Comparison of ENCODE assay signal across 8 mouse cellular contexts in the genomic region with DNA sequence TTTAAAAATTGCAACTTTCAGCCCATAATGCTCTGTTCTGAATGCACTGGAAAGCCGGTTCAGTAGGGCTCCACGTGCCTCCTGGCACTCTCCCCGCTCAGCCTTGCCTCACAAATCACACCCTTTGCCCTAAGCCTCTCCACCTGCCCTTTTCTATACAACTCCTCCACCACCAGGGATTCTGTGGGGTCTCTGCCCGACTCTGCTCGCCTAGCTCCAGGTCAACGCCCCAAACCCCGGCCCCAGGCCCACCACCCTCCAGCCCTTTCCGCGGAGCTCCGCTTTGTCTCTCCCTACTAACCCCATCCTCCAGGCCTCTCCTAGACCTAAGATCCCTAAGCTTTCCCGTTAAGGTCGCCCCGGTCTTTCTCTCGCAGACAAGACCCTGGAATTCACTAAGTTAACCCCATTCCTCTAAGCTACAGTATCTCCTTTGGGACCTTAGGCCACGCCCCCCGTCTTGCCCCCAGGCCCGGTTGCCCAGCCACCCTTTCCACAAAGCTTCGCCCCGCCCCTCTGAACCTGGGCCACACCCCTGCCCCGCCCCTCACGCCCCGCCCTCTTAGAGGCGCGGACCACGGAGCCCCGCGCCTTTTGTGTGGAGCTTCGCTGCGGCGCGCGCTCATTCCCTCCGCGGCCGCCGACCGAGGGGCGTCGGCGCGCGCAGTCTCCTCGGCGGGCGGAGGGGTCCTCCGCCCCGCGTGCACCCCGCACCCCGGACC. TPM values are rescaled to one million over a fixed set of nuclear protein-coding genes. Genes with fewer than 3 reads are reported as not detected.
DNase-seq lines count a peak whose midpoint lies in the region; ATAC-seq lines count a peak whose summit lies in the region.

A gene (plus strand): TSS at position 601 of the 722 bp plus-strand sequence.

- H3K27ac ChIP-seq in hindbrain, embryonic 13.5 days, result peak within 1 kb of the TSS; percentile 96

- DNase-seq in T-cell, adult 2 months (ENCODE audit: low spot score), result peak; percentile 55
- peak; percentile 88 to 96 for DNase-seq in cerebellum, postnatal 25 days
- peak; percentile 55 to 74 for DNase-seq in frontal cortex, postnatal 25 days (ENCODE audit: low spot score in 2 of 2)
- DNase-seq in layer of hippocampus, postnatal 14 days (ENCODE audit: low spot score in 2 of 2), result peak; percentile 75 to 87
- DNase-seq in lung, postnatal 14 days, result peak; percentile 90
- DNase-seq in retina, embryonic 14.5 days (ENCODE audit: low spot score), result peak; percentile 98
- DNase-seq in urinary bladder, adult 18-20 months (ENCODE audit: low spot score in 2 of 2), result peak; percentile 63 to 66

- no peaks in the 10 kb centered on the region for H3K9me3 ChIP-seq in hindbrain, embryonic 13.5 days

- peaks cover 49% of the 10 kb centered on the region for H3K4me1 ChIP-seq in hindbrain, embryonic 13.5 days (replicated peaks)

- peak within 1 kb of the TSS; percentile 78 for H3K4me2 ChIP-seq in hindbrain, embryonic 13.5 days

- WGBS in hindbrain, embryonic 13.5 days, result under 1% methylated on average over 50 of the region's 50 CpGs

- peak within 1 kb of the TSS; percentile 94 for H3K4me3 ChIP-seq in hindbrain, embryonic 13.5 days

- peak within 1 kb of the TSS; percentile 99 for H3K9ac ChIP-seq in hindbrain, embryonic 13.5 days

- no peaks in the 10 kb centered on the region for H3K36me3 ChIP-seq in hindbrain, embryonic 13.5 days

- H3K27me3 ChIP-seq in hindbrain, embryonic 13.5 days, result no peaks in the 10 kb centered on the region

- peak; percentile 88 for ATAC-seq in hindbrain, embryonic 13.5 days (ENCODE audit: low FRiP score)

RNA-seq across cellular contexts. Expression of the gene that starts here (rescaled TPM):
- polyA plus RNA-seq in hindbrain, embryonic 13.5 days (2015; fragmentation: Nextera tagmentation; extraction: Ambion mirVana), result 205 and 206 TPM in 2 replicates
- 100 to 1,000 TPM; 224 to 240 TPM for total RNA-seq in layer of hippocampus, postnatal 14 days (2021)

Comparison
In these comparisons a context has a peak if more than half of its experiments do, and no peak if none do; other contexts are left out.
1. Peak in every context shown above with its lines: DNase-seq, ATAC-seq, H3K4me3 ChIP-seq and H3K27ac ChIP-seq.